Mouse (Mus musculus): Measurements from ENCODE around the gene Mex3d.

Mex3d gene

DNA sequence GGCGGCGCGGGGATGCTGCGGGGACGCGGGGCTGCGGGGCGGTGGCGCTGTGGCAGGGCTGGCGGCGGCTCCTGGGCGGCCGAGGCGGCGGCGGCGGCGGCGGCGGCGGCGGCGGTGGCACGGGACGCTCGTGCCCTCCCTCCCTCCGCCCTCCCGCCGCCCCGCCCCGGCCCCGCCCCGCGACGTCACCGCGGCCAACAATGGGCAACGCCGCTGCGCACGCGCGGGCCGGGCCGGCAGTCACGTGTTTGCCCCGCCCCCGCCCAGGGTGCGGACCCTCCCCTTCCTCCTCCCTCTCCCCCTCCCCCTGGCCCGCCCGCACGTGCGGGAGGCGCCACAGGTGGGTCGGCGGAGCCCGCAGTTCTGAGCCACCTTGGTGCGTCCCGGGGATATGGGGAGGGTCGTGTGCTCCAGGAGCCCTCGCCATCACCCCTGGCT is at the start of gene Mex3d:
TSS of gene Mex3d (minus strand) at position 138 of the 438 bp plus-strand sequence.
- peak; percentile 63 for DNase-seq (ENCODE audit: low spot score)

DNA sequence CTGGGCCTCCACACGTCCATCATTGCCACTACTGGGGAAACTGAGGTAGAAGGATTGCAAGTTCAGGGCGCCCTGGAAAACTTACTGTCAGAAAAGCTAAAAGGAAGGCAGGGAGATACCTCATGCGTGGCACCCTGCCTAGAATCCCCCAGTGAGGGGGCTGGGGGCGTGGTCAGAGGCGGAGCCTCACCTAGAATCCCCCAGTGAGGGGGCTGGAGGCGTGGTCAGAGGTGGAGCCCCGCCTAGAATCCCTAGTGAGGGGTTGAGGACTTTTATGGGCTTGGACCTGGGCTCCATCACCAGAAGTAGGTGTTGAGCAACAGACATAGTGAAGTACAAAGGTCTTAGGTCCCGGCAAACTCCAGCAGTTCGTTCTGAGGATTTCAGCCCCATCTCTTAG is 48.8 kb upstream of the Mex3d start:
- DNase-seq (ENCODE audit: low spot score), result no peak

DNA sequence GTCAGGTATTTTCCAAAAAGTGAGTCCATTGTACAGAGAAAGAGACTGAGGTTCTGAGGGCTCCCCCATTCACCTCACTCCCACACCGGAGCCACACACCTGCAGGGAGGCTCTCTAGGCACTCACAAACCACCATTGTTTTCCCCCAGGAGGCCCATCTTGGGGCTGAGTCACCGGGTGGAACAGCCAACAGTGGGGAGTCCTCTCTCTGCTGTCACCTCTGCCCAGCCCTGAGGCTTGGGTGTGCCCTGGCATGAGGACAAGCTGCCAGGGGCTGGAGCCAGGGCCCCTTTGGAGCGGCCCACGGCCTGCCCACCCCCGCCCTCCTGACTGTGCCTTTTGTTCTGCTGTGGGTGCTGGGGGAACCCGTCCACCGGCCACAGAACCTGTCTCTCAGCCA is 48.3 kb upstream of the Mex3d start:
- no peak for DNase-seq (ENCODE audit: low spot score)

DNA sequence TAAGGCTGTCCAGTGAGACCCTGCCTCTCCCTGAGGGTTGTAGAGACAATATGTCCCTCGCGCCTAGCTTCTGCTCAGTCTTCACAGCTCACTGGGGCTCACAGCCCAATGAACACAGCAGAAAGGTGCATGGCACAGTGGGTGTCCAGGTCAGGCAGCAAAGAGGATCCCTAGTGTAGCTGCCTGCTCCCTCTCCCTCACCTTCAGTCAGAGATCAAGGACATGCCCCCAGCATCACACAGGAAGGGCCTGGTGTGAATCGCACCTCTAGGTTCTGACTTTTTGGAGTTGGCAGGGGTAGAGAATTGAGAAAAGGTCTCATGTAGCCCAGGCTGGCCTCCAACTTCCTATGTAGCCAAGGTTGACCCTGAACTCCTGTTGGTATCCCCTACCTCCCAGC is 47.4 kb upstream of the Mex3d start:
- no peak for DNase-seq (ENCODE audit: low spot score)

DNA sequence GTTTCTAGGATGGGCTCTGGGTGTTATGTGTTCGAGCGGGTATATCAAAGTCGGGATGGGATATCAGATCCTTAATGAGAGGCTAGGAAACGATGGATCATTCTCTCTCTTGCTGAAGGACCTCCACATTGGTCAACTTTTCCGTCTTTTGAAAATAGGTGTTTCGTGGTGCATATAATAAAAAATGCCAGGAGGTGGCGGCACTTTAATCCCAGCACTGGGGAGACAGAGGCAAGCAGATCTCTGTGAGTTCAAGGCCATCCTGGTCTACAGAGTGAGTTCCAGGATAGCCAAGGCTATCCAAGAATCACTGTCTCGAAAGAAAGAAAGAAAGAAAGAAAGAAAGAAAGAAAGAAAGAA is 46.8 kb upstream of the Mex3d start:
- no peak for DNase-seq (ENCODE audit: low spot score)

DNA sequence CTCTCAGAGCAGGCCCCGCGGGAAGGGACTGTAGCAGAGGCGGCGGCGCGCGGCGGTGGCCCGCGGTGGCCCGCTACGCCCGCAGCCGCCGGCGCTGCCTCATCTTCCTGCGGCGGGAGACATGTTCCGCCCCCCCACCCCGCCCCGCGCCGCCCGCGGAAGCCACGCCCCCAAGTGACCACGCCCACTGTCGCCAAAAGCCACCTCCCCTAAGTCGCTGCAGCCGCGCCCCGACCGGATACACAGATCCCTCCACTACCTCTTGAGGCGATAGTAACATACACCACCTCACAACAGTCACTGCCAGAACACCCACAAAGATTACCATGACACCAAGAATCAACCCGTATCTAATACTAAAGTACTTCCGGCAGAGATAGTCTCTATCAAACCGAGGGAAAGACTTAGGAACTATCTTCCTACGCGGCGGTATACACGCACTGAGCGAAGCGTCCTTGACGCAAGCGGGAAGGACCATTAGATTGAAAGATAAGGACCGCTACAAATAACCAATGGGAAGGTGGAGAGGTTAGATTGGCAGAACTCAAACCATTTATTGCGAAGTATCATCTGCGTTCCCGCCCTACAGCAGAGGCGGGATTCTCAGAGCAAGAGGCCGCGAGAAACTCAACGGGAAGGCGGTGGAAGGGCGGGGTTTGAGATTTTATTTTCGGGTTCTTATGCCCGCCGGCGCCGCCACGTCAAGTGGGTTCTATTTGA is 46.2 kb upstream of the Mex3d start, which contains the start of gene Tcf3:
TSS of gene Tcf3 (minus strand) at position 135 of the 720 bp plus-strand sequence.
- DNase-seq (ENCODE audit: low spot score), result peak; percentile 93

DNA sequence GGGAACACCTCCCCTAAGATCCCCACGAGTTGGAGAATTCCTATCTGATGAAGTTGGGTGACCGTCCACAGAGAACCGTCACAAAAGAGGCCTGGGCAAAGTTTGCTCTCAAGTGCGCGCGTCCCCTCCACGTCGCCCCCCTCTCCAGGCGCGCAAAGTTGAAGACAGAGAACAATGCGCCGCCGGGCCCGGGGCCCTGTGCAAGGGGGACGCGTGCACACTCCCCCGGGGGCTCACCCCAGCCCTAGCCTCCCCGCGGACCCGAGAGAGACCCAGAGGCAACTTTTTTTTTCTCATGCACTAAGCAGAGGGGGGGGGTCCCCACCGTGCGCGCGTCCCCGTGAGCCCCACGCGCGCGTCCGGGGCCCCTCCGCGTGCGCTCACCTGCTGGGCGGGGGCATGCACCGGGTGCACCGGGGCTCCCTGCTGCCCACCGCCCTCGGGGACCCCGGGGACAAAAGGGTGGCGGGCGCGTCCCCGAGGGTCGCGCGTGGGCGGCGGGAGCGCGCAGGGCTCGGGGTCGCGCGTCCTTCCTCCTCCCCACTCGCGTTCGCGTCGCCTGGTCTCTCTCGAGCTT is 45.6 kb upstream of the Mex3d start:
- DNase-seq (ENCODE audit: low spot score), result no peak

DNA sequence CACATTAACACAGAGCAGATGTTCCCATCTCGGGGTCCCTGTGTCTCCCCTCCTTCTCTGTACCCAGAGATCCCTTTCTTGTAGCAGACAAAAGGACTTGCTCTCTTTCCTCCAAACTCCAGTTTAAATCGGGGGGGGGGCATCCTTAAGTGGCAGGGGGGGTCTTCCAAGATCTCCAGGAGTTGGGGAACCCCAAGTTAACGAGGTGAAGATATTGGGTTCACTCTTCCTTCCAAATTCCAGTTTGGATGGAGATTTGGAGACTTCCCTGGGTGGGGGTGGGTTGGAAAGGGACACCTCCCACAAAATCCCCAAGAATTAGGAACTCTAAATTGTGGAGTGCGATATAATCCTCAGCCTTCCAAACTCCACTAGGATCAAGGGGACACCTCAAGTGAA is 44.9 kb upstream of the Mex3d start:
- no peak for DNase-seq (ENCODE audit: low spot score)

DNA sequence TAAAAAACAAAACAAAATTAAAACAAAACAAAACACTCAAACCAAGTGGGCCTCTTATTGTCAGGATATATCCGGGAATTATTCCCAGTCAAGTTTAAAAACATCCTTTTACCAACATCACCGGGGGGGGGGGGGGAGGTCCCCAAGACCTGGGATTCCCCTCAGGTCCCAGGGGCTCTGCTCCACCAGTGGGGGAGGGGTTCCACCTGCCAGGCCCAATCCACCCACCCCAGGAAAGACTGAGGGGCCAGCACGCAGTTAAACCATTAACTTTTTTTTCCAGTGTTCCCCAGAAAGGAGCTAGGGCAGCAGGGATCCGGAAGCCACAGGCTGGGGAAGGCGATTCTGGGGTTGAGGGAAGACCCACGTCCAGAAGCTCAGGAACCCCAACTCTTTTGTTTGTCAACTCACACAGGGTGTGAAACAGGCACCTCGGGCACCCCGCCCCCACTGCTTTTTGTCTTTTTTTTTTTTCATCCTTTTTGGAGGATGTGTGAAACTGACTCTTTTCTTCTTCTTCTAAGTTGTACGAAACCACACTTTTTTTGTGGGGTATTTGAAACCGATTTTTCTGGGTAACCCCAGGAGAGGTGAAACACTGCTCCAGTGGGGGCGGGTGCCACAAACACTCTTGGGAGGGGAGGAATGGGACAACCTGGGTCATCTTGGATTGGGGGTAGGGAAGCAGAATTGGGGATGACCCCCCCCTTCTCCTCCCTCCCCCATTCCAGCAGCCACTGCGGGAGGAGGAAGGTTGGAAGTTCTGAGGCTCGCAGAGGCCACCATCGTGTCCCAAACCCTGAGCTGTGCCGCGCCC is 44.3 kb upstream of the Mex3d start:
- no peak for DNase-seq (ENCODE audit: low spot score)

DNA sequence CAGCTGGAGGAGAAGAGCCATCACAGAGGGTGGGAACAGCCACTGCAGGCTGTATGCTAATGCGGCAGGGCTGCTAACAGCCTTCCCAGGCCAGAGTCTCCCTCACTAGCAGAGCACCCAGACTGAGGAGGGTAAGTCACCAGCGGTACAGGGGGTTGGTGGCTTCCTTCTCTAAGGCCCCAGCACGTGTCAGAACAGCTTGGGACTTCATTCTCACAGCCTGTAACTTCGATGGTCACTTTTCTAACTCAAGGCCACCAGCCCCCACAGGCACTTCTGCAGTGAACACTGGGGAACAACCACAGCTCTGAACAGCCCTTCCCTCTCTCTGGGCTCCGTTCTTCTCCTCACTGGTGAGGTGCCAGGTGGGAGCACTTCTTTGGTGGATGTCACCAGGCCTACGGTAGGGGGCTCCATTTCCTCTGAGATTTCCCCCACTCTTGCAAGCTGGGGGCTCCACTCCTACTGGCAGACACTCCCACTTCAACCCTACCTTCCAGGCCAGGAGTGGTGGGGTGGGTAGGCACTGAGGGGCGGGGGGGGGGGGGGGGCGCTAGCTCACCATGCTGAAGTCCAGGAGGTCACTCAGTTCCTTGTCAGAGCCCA is 43.0 kb upstream of the Mex3d start:
- DNase-seq (ENCODE audit: low spot score), result no peak

DNA sequence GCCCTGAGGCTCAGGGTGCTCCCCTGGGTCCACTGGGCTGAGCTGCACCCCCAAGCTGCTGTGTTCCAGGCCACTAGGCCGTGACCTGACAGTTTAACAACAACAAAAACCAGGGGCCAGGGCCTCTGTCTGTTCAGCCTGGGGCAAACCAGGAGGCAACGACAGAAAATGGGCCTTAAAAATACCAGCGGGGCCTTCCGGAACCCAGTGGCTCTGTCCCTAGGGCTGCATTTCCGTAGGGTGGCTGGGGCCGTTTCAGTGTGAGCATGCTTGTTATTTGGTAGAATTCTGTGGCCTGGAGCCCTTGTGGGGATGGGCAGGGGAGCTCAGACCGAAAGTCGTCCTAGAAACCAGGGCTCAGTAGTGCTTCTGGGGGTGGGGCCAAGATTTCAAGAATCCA is 42.3 kb upstream of the Mex3d start:
- no peak for DNase-seq (ENCODE audit: low spot score)

DNA sequence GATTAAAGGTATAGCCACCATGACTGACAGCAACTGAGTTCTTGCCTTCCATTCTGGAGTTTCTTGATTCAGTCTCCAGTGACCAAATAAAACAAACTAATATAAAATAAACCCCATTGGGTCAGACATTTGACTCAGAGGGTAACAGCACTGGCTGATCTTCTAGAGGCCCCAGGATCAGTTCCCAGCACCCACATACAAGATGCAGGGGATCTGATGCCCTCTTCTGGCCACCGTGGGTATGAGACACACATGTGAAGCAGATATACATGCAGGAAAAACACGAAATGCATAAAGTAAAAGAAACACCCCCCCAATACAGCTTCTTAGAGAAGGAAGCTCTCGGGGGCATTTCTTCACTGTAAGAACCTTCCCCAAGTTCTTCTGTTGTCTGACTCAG is 37.6 kb upstream of the Mex3d start:
- DNase-seq (ENCODE audit: low spot score), result no peak

DNA sequence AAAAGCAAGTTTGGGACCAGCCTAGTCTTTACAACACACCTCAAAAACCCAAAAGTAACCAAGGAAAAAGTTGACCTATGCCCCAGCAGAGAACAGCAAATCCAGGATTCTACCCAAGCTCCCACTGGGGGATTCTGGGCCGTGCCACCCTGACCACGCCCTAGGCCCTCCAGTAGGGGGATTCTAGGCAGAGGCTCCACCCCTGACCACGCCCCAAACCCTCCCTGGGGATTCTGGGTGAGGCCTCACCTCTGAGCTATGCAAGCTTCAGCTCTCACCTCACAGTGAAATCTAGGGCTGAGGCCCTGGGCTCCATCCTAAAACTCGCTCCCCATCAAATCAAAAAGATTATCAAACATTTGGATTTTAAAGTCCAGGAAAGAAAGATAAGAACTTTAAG is 36.1 kb upstream of the Mex3d start:
- DNase-seq (ENCODE audit: low spot score), result peak; percentile 63

DNA sequence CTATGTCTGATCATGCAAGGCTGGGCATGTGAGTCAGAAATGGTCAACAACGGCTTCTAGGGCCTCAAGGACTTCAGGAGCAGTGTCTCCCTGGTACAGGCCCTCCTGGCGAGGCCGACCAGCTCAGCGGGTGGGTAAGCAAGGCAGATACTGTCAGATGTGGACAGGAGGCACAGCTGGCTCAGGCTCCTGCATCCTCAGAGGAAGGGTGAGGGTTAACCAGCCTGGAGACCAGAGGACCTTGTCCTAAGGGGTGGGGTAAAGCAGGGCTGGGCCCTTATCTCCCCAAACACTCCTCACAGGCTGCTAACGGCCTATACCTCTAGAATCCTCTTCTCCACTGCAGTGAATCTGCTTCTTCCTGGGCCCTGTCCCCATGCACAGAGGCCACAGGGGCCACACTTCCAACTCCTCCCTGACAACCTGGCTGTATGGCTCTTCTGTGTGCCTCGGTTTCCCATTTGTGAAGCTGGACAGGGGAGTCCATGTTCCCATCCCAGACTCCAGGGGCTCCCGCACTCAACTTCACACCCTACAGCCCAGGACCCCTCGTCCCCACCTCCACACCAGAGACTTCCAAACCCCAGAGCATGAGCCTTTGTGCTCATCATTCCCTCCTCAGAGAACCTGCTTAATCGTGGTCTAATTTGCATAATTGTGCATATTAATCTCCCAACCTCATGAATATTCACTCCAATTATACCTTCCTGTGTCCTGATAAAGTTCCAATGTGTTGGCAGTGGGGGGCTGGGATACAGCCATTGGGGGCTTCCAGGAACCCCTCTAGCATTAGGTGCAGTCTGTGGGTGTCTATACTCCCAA is 34.4 kb upstream of the Mex3d start:
- DNase-seq (ENCODE audit: low spot score), result peak; percentile 58

DNA sequence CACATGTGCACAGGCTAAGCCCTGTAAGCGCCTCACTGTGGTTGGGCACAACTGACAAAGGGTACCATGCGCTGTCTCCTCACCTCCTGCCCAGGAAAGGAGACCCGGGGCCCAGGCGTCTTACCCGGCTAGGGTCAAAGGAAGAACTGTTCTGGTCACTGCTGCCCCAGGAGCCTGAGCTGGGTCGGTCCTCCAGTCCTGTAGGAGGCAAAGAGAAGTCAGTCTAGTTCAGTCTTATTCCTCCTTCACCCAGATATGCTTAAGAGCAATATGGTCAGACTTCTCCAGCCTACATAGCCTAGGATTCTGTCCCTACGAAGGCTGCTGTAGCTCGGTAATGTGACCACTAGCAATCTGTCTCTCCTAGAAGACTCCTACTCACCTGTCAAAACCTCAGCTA is 33.7 kb upstream of the Mex3d start:
- DNase-seq (ENCODE audit: low spot score), result no peak

DNA sequence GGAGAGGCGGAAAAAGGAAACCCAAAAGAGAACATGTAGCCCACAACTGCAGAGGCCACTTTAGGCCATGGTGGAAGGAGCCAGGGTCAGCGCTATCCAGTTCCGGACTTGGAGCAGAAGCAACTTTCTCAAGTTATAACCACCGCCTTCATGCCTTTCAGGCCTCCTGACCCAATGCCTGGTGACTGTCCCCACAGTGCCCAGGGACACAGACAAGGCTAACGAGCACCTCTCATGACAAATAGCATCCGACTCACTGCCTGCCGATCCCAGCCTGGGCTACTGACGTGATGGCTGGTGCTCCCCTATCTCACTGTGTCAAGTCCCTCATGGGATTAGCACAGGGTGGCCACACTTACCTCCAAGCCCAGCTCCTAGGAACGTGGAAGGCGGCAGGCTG is 33.3 kb upstream of the Mex3d start:
- DNase-seq (ENCODE audit: low spot score), result no peak

DNA sequence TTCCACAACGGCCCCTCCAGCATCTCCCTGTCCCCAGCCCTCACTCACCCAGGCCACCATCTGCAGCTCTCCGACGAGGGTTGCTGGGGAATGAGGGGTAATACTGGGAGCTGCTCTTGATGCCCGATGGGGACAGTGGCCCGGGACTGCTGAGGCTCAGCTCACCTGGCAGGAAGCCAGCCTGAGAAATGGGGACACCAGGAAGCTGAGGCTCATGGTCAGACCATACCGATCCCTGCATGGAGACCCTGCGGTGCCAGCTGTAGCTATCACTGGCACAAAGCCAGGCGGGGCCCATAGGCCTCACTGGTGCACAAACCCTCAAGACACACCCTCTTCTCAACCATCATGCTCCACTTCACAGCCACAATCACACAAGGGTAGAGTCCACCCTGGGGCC is 32.0 kb upstream of the Mex3d start:
- no peak for DNase-seq (ENCODE audit: low spot score)

DNA sequence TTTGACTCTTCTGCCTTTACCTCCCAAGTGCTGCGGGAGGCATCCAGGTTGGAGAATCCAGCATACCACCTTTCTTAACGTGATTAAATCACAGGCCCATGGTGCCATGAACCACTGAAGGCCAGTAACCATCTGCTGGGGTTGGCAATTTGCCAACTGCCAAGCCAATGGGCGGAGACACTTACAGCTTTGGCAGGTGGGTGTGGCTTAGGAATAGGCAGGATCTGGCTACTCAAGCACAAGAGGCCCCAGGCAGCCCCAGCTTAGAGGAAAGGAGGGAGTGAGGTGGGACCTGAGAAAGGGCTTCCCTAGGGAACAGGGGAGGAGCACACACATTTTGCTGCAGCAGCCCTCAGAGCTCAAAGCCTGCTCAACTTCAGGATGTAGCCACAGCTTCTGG is 30.9 kb upstream of the Mex3d start:
- DNase-seq (ENCODE audit: low spot score), result peak; percentile 52

DNA sequence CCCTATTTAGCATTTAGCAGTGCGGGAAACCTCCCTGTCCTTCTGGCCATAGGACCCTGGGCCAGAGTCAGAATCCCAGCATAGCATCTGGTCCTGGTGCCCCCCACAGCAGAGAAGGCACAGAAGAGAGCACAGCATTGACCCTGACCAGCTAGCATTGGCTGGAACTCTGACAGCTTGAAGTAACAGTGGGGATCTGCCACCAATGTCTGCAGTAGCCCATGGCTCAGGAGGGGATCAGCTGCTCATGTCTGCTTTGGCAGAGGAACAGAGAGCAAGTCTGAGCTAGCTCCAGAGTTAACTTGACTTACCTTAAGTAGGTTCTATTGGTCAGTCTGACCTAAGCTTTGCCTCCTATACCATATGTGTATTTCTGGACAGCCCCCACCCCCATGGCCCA is 30.4 kb upstream of the Mex3d start:
- no peak for DNase-seq (ENCODE audit: low spot score)

DNA sequence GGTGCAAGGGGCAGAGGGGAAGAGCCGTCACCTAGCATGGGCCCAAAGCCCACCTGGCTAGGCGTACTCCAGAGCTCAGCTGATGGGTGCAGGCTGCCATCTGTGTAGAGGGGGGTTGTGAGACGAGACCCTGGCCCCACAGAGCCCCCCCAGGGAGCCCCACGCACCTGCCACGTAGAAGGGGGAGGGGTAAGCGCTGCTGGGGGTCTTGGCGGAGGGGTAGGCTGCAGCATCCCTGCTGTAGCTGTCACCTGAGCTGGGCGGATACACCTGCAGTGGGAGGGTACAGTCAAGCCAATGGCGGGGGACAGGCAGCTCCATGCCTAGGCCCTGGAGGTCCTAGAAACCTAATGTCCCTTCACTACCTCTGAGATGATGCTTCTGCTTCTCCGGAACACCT is 29.9 kb upstream of the Mex3d start:
- no peak for DNase-seq (ENCODE audit: low spot score)

DNA sequence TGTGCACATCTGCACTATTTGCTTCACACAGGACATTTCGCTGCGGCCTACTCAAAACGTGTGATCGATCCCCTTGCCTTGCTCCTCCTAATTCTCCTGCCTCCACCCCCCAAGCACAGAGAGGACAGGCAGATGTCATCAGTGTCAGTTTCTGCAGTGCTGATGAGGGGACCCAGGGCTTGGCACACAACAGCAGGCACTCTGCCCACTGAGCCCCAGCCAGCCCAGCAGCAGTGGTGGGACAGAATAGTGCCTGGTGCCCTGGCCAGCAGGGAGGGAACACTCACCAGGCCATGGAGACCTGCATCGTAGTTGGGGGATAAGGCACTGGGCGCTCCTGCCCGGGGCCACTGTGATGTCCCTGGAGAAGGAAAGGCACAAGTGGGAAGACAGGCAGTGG is 28.1 kb upstream of the Mex3d start:
- DNase-seq (ENCODE audit: low spot score), result no peak

Measured in spleen, adult 12 weeks (tissue).